Mouse (Mus musculus): ENCODE measurements around the gene Dnal1. TPM values are rescaled to one million over a fixed set of nuclear protein-coding genes. Genes with fewer than 3 reads are reported as not detected.
"Not testable (repeated sequence)": the region's sequence is repeated elsewhere in the genome, so short reads cannot be mapped to it uniquely, and the experiment has no call there.

The Dnal1 gene
- 15.6 and 20.2 TPM in 2 replicates for polyA plus RNA-seq (2012; rRNA removed)

DNA sequence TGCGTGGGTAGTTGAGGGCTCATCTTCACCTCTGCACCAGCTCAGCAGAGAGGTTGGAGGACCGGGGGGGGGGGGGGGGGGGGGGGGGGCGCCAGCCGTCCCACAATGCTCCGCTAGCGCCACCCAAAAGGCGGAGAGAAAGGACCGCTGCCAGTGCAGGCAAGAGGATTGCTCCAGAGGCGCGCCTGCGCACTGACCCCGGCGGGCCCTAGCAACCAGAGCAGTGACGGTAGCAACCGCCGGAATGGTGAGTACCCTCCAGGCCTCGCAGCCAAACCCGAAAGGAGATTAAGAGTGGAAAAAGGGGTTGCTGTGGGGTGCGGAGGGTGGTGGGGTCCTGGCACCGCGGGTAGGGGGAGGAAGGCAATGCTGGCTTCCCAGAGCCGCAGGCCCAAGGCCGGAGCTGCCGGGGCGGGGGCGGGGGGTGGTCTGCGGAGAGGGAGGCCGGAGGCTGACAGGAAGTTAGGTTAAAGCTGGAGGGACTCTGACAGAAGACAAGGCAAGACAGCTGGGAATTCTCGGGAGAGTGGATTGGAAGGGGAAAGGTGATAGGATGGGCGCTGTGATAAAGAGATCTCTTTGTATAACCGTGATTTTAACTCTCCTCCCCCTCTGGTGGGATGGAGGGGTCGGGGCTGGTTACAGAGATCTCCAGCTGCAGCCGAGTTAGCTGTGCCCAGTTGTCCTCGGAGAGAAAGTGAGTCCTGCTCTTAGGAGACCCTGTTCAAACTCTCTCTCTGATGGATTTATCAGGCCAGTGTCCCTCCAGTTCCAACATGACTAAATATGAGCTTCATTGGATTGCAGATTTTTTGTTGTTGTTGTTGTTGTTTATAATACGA, at the start of gene Dnal1:
Gene Dnal1, plus strand, starts transcription at position 214 of the 842 bp plus-strand sequence.
- DNase-seq (ENCODE audit: low read depth), result peak; percentile 97
- no peak for TF ChIP-seq CTCF (IDR thresholded peaks at IDR 0.05; ENCODE audit: borderline replicate concordance, extremely low read depth, insufficient read depth, insufficient read length)
- 0 out of 2 replicates have a peak, but pooled peaks have one; percentile 10 for TF ChIP-seq POLR2A (IDR thresholded peaks at IDR 0.05; ENCODE audit: borderline replicate concordance, extremely low read depth, insufficient read depth, insufficient read length, poor library complexity, severe bottlenecking)

GRCm38 (mm10) chr12:84064621-84065020, 49.5 kb upstream of the Dnal1 start:
- TF ChIP-seq CTCF (IDR thresholded peaks at IDR 0.05; ENCODE audit: borderline replicate concordance, extremely low read depth, insufficient read depth, insufficient read length) (no peak), POLR2A (IDR thresholded peaks at IDR 0.05; ENCODE audit: borderline replicate concordance, extremely low read depth, insufficient read depth, insufficient read length, poor library complexity, severe bottlenecking) (no peak)
- no peak for DNase-seq (ENCODE audit: low read depth)

GRCm38 (mm10) chr12:84067752-84068151, 46.4 kb upstream of the Dnal1 start:
- no peak for DNase-seq (ENCODE audit: low read depth)

DNA sequence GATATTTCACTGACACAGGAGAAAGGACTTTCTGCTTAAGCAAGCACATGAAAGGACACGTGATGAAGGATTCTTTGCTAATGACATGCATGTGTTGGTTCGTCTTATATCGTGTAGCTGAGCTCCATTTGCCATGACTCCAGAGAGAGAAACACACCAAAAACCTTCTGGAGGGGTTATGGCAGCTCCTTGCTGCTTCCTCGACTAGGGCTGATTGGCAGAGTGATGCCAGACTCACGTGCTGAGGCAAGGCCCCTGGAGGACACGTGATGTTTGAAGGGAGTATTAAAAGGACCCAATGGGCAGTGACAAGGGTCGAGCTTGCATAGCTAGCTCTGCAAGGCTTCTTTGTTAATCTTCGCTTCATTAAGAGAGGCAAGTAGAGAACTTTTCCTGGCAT, 45.9 kb upstream of the Dnal1 start:
- DNase-seq (ENCODE audit: low read depth), result no peak
- no peak for TF ChIP-seq POLR2A (IDR thresholded peaks at IDR 0.05; ENCODE audit: borderline replicate concordance, extremely low read depth, insufficient read depth, insufficient read length, poor library complexity, severe bottlenecking)
- TF ChIP-seq CTCF (IDR thresholded peaks at IDR 0.05; ENCODE audit: borderline replicate concordance, extremely low read depth, insufficient read depth, insufficient read length), result no peak

More at GRCm38 (mm10) chr12:84067752-84068151, 46.4 kb upstream of the Dnal1 start:
- TF ChIP-seq CTCF (IDR thresholded peaks at IDR 0.05; ENCODE audit: borderline replicate concordance, extremely low read depth, insufficient read depth, insufficient read length) (no peak), POLR2A (IDR thresholded peaks at IDR 0.05; ENCODE audit: borderline replicate concordance, extremely low read depth, insufficient read depth, insufficient read length, poor library complexity, severe bottlenecking) (no peak)

DNA sequence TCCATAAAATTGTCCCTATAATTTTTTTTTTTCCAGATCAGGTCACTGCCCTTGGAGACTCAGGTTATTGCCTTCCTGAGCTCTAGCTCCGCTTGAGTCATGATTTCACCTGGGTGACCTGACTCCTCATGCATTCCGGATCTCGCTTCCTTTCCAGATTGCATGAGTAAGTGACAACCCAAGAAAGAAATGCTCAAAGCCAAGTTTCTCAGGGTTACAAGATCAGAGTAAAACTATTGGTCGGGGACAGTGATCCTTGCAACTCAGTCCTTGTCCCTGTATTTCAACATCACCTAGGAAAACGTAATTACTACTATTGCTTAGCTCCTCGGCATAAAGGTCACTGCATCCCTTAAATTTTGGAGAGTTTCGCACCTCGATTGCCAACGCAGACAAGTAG, 45.2 kb upstream of the Dnal1 start, which contains the start of gene Acot5:
Gene Acot5, plus strand, starts transcription at position 340 of the 400 bp plus-strand sequence.
- TF ChIP-seq POLR2A (IDR thresholded peaks at IDR 0.05; ENCODE audit: borderline replicate concordance, extremely low read depth, insufficient read depth, insufficient read length, poor library complexity, severe bottlenecking) (no peak), CTCF (IDR thresholded peaks at IDR 0.05; ENCODE audit: borderline replicate concordance, extremely low read depth, insufficient read depth, insufficient read length) (no peak)
- DNase-seq (ENCODE audit: low read depth), result no peak

DNA sequence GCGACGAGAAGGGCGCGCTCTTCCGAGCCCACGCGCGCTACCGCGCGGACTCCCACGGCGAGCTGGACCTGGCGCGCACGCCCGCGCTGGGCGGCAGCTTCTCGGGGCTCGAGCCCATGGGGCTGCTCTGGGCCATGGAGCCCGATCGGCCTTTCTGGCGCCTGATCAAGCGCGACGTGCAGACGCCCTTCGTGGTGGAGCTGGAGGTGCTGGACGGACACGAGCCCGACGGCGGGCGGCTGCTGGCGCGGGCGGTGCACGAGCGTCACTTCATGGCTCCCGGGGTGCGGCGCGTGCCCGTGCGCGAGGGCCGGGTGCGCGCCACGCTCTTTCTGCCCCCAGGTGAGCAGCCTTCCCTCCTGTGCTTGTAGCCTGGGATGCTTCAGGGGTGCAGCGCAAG, 44.6 kb upstream of the Dnal1 start:
- DNase-seq (ENCODE audit: low read depth), result not testable (repeated sequence)

DNA sequence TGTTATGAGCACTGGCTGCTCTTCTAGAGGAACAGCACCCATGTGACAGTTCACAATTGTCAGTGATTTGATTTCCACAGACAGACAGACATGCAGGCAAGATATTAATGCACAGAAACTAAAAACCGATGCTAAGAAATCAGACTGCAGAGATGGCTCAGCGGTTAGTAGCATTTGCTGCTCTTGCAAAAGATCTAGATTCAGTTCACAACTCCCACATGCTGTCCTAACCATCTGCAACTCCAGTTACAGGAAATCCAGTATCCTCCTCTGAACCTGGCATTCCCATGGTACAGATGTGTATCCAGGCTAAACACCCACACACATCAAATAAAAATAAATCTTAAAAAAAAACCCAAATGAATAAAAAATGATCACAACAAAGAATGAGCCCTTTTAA, 42.5 kb upstream of the Dnal1 start:
- DNase-seq (ENCODE audit: low read depth), result no peak

DNA sequence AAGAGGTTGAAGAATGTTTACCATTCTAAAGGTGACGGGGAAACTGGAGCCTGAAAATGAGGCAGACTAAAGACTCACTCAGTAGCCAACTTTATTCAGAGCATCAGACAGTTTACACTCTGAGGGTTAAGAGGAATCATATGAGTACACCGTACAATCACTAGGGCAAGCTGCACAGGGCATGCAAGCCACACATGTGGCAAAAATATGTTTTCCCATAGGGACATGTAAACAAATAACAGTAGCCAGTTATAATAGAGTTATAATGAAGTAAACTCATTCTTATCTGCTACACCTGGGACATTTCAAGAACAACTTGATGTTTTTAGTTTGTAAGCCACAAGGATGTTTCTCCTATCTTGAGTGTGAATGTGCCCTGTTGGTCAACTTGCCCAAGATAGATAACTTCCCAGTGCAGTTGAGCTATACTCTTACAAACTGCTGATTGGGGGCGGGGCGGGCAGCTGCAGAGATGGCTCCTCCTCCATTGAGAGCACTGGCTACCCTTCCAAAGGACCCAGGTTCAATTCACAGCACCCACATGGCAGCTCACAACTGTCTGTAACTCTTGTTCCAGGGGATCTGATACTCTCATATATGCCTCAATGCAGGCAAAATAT, 36.7 kb upstream of the Dnal1 start:
- DNase-seq (ENCODE audit: low read depth), result no peak
- TF ChIP-seq CTCF (IDR thresholded peaks at IDR 0.05; ENCODE audit: borderline replicate concordance, extremely low read depth, insufficient read depth, insufficient read length), result no peak
- no peak for TF ChIP-seq POLR2A (IDR thresholded peaks at IDR 0.05; ENCODE audit: borderline replicate concordance, extremely low read depth, insufficient read depth, insufficient read length, poor library complexity, severe bottlenecking)

More for the DNA sequence above, 42.5 kb upstream of the Dnal1 start:
- TF ChIP-seq POLR2A (IDR thresholded peaks at IDR 0.05; ENCODE audit: borderline replicate concordance, extremely low read depth, insufficient read depth, insufficient read length, poor library complexity, severe bottlenecking) (no peak), CTCF (IDR thresholded peaks at IDR 0.05; ENCODE audit: borderline replicate concordance, extremely low read depth, insufficient read depth, insufficient read length) (no peak)

GRCm38 (mm10) chr12:84083842-84084241, 30.3 kb upstream of the Dnal1 start:
- TF ChIP-seq CTCF (IDR thresholded peaks at IDR 0.05; ENCODE audit: borderline replicate concordance, extremely low read depth, insufficient read depth, insufficient read length), result no peak
- DNase-seq (ENCODE audit: low read depth), result no peak

DNA sequence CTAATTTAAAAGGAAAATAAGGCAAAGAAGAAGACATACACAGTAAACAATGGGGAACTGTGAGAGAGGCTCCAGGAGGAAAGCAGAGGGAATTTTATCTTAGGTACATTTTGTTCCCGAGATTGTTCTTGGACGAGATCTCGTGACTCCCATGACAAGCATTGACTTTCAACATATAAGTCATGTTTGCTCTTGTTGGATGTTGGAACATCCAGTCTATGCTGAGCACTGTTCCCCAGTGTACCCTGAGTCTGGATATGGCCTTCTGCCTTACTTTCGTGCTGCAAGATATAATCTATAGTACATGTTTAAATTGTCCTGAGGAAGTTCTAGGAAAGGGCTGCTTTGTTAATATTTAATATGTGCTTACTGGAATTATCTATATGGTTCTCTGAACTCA, 29.6 kb upstream of the Dnal1 start:
- DNase-seq (ENCODE audit: low read depth), result no peak
- TF ChIP-seq CTCF (IDR thresholded peaks at IDR 0.05; ENCODE audit: borderline replicate concordance, extremely low read depth, insufficient read depth, insufficient read length), result no peak
- no peak for TF ChIP-seq POLR2A (IDR thresholded peaks at IDR 0.05; ENCODE audit: borderline replicate concordance, extremely low read depth, insufficient read depth, insufficient read length, poor library complexity, severe bottlenecking)

DNA sequence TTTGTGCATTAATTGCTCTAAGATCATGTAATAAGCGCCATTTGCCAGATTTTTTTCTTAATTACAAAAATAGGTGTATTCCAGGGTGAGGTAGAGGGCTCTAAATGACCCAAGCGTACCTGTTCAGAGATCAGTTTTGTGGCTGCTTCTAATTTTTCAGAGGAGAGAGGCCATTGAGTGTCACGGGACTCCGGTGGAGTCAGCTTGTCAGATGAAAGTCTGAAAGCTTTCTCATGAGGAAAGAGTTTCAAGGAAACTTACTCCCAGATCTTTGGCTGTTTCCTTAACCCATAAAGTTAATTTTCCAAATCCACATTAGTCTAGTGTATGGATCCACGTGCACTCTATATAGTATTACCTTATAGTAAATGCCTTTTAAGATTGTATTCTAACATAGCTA, 19.5 kb upstream of the Dnal1 start:
- DNase-seq (ENCODE audit: low read depth), result not testable (repeated sequence)

DNA sequence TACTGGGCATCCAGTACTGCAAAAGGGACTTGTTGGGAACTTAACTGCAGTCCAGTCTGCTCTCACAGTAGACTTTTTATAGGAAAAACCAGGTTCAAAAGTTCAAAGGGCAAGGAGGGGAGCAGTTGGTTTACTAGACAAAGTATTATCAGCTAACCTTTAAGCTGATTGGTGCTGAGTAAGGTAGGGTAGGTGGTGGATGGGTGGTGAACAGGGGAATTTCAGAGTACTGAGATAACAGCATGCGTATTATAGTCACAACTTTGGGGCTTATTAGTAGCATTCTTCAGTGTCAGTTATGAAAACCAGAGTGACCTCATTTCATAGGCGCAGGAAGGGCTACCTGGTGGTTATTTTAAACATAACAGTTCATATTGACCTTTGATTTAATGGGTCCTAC, 14.6 kb upstream of the Dnal1 start:
- TF ChIP-seq POLR2A (IDR thresholded peaks at IDR 0.05; ENCODE audit: borderline replicate concordance, extremely low read depth, insufficient read depth, insufficient read length, poor library complexity, severe bottlenecking), result no peak
- no peak for TF ChIP-seq CTCF (IDR thresholded peaks at IDR 0.05; ENCODE audit: borderline replicate concordance, extremely low read depth, insufficient read depth, insufficient read length)
- DNase-seq (ENCODE audit: low read depth), result no peak
